Mouse (Mus musculus): ENCODE measurements around the gene Gm11444.

DNA sequence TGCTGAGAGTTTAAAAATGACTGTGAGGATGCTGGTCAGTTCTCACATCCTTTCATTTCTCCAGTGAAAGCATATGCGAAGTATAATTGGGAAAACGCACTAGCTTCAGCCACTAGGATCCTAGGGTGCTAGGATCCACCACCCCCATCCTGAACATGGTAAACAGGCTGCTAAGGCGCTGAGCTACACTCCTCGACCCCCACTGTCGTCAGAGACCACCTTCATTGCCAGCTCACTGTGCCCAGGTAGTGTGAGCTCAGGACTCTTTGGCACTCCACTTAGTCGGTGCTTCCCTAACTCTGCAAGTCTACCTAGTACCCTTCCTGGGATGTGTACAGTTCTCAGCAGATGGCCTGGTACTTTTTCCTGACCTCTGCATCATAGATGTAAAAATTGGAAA lies 42.6 kb upstream of the Gm11444 start:
- TF ChIP-seq ZNF384 (IDR thresholded peaks at IDR 0.05; ENCODE audit: low read depth, low read length) (no peak), ZC3H11A (IDR thresholded peaks at IDR 0.05; ENCODE audit: borderline replicate concordance, low read depth, low read length) (no peak), MAFK (IDR thresholded peaks at IDR 0.05; ENCODE audit: insufficient read depth, low read depth, low read length) (no peak)
